Mouse (Mus musculus): ENCODE data around the gene Gm10643.

Gene Gm10643

GRCm38 (mm10) chr8:84065037-84065436 lies at the start of gene Gm10643:
TSS of gene Gm10643 (minus strand) at chr8:84065137.
- in situ Hi-C loops (cut with MboI; ENCODE audit: low pct_unique_long_range_greater_than_20kb in 1 of 2, low sequenced_read_pairs in 2 of 2, unreplicated experiment in 1 of 2): no loop called here

- in situ Hi-C loops (cut with MboI; ENCODE audit: low pct_unique_long_range_greater_than_20kb in 1 of 2, low sequenced_read_pairs in 2 of 2, unreplicated experiment in 1 of 2): no loop called here
These were observed 41.5 kb upstream of the Gm10643 start for GRCm38 (mm10) chr8:84106216-84107040.

GRCm38 (mm10) chr8:84105676-84106075 lies 40.7 kb upstream of the Gm10643 start:
- in situ Hi-C loops (cut with MboI; ENCODE audit: low pct_unique_long_range_greater_than_20kb in 1 of 2, low sequenced_read_pairs in 2 of 2, unreplicated experiment in 1 of 2): no loop called here

- in situ Hi-C loops (cut with MboI; ENCODE audit: low pct_unique_long_range_greater_than_20kb in 1 of 2, low sequenced_read_pairs in 2 of 2, unreplicated experiment in 1 of 2): no loop called here
These were observed 40.0 kb upstream of the Gm10643 start, which contains the start of gene Dcaf15 for GRCm38 (mm10) chr8:84104697-84105609. TSS of gene Dcaf15 (minus strand) at chr8:84104768.

- in situ Hi-C loops (cut with MboI; ENCODE audit: low pct_unique_long_range_greater_than_20kb in 1 of 2, low sequenced_read_pairs in 2 of 2, unreplicated experiment in 1 of 2): no loop called here
These were observed 39.3 kb upstream of the Gm10643 start for GRCm38 (mm10) chr8:84104221-84104620.

GRCm38 (mm10) chr8:84103601-84104000 lies 38.7 kb upstream of the Gm10643 start:
- in situ Hi-C loops (cut with MboI; ENCODE audit: low pct_unique_long_range_greater_than_20kb in 1 of 2, low sequenced_read_pairs in 2 of 2, unreplicated experiment in 1 of 2): no loop called here

GRCm38 (mm10) chr8:84101476-84102270 lies 36.7 kb upstream of the Gm10643 start:
- in situ Hi-C loops (cut with MboI; ENCODE audit: low pct_unique_long_range_greater_than_20kb in 1 of 2, low sequenced_read_pairs in 2 of 2, unreplicated experiment in 1 of 2): no loop called here

- in situ Hi-C loops (cut with MboI; ENCODE audit: low pct_unique_long_range_greater_than_20kb in 1 of 2, low sequenced_read_pairs in 2 of 2, unreplicated experiment in 1 of 2): no loop called here
These were observed 33.4 kb upstream of the Gm10643 start for GRCm38 (mm10) chr8:84098376-84098775.

GRCm38 (mm10) chr8:84096061-84096460 lies 31.1 kb upstream of the Gm10643 start:
- in situ Hi-C loops (cut with MboI; ENCODE audit: low pct_unique_long_range_greater_than_20kb in 1 of 2, low sequenced_read_pairs in 2 of 2, unreplicated experiment in 1 of 2): no loop called here

- in situ Hi-C loops (cut with MboI; ENCODE audit: low pct_unique_long_range_greater_than_20kb in 1 of 2, low sequenced_read_pairs in 2 of 2, unreplicated experiment in 1 of 2): no loop called here
These were observed 25.6 kb upstream of the Gm10643 start for GRCm38 (mm10) chr8:84090585-84090984.

- in situ Hi-C loops (cut with MboI; ENCODE audit: low pct_unique_long_range_greater_than_20kb in 1 of 2, low sequenced_read_pairs in 2 of 2, unreplicated experiment in 1 of 2): no loop called here
These were observed 24.3 kb upstream of the Gm10643 start for GRCm38 (mm10) chr8:84089277-84089676.

- in situ Hi-C loops (cut with MboI; ENCODE audit: low pct_unique_long_range_greater_than_20kb in 1 of 2, low sequenced_read_pairs in 2 of 2, unreplicated experiment in 1 of 2): no loop called here
These were observed 22.9 kb upstream of the Gm10643 start for GRCm38 (mm10) chr8:84087821-84088220.

- in situ Hi-C loops (cut with MboI; ENCODE audit: low pct_unique_long_range_greater_than_20kb in 1 of 2, low sequenced_read_pairs in 2 of 2, unreplicated experiment in 1 of 2): no loop called here
These were observed 22.2 kb upstream of the Gm10643 start for GRCm38 (mm10) chr8:84087156-84087555.

GRCm38 (mm10) chr8:84084341-84085115 lies 19.6 kb upstream of the Gm10643 start:
- in situ Hi-C loops (cut with MboI; ENCODE audit: low pct_unique_long_range_greater_than_20kb in 1 of 2, low sequenced_read_pairs in 2 of 2, unreplicated experiment in 1 of 2): no loop called here

- in situ Hi-C loops (cut with MboI; ENCODE audit: low pct_unique_long_range_greater_than_20kb in 1 of 2, low sequenced_read_pairs in 2 of 2, unreplicated experiment in 1 of 2): no loop called here
These were observed 18.9 kb upstream of the Gm10643 start for GRCm38 (mm10) chr8:84083829-84084241.

GRCm38 (mm10) chr8:84079206-84079605 lies 14.3 kb upstream of the Gm10643 start:
- in situ Hi-C loops (cut with MboI; ENCODE audit: low pct_unique_long_range_greater_than_20kb in 1 of 2, low sequenced_read_pairs in 2 of 2, unreplicated experiment in 1 of 2): no loop called here

- in situ Hi-C loops (cut with MboI; ENCODE audit: low pct_unique_long_range_greater_than_20kb in 1 of 2, low sequenced_read_pairs in 2 of 2, unreplicated experiment in 1 of 2): no loop called here
These were observed 11.9 kb upstream of the Gm10643 start for GRCm38 (mm10) chr8:84076849-84077248.

GRCm38 (mm10) chr8:84076412-84076811 lies 11.5 kb upstream of the Gm10643 start:
- in situ Hi-C loops (cut with MboI; ENCODE audit: low pct_unique_long_range_greater_than_20kb in 1 of 2, low sequenced_read_pairs in 2 of 2, unreplicated experiment in 1 of 2): no loop called here

All from mouse embryonic stem cell (cell line).